Mouse (Mus musculus) midbrain, embryonic 16.5 days (tissue): Measurements from ENCODE around the gene Gm20388. TPM values are rescaled to one million over a fixed set of nuclear protein-coding genes. Genes with fewer than 3 reads are reported as not detected.

Experiments
- ATAC-seq: fragments of 200-750 bp; cut with Nextera tagmentation; 2 replicates; pipeline ENCODE4 v1.8.0; 2017; ENCODE audit warnings: moderate TSS enrichment
- H3K27ac ChIP-seq: fragments of 300-500 bp; sonication (generic); 2 replicates; pipeline ENCODE4 v1.5.1; 2014; ENCODE audit warnings: mild to moderate bottlenecking, low read length, mixed read lengths
- H3K27me3 ChIP-seq: fragments of 300-500 bp; sonication (generic); 2 replicates; pipeline ENCODE4 v1.6.1; 2014; ENCODE audit warnings: low read depth, low read length, mixed read lengths; ENCODE audit not compliant: control insufficient read depth, insufficient read depth
- H3K36me3 ChIP-seq: fragments of 300-500 bp; sonication (generic); 2 replicates; pipeline ENCODE4 v1.6.1; 2014; ENCODE audit warnings: mild to moderate bottlenecking, low read length, moderate library complexity, mixed read lengths; ENCODE audit not compliant: control insufficient read depth, insufficient read depth
- H3K4me1 ChIP-seq: fragments of 300-500 bp; sonication (generic); 2 replicates; pipeline ENCODE4 v1.6.1; 2014; ENCODE audit warnings: mild to moderate bottlenecking, low read length, mixed read lengths; ENCODE audit not compliant: control insufficient read depth, insufficient read depth
- H3K4me2 ChIP-seq: fragments of 300-500 bp; sonication (generic); 2 replicates; pipeline ENCODE4 v1.6.1; 2014; ENCODE audit warnings: mild to moderate bottlenecking, low read length, mixed read lengths
- H3K4me3 ChIP-seq: fragments of 300-500 bp; sonication (generic); 2 replicates; pipeline ENCODE4 v1.5.1; 2014; ENCODE audit warnings: low read depth, mild to moderate bottlenecking, low read length, moderate library complexity, mixed read lengths
- H3K9ac ChIP-seq: fragments of 300-500 bp; sonication (generic); 2 replicates; pipeline ENCODE4 v1.6.1; 2014; ENCODE audit warnings: low read depth, low read length, mixed read lengths
- H3K9me3 ChIP-seq: fragments of 300-500 bp; sonication (generic); replicated peaks from 2 replicates; pipeline ENCODE4 v1.6.1; 2014; ENCODE audit warnings: mild to moderate bottlenecking, low read length, mixed read lengths; ENCODE audit not compliant: control insufficient read depth, poor library complexity, severe bottlenecking
- WGBS: fragments of 180-500 bp; shearing (Covaris S2); extraction: QIAGEN DNeasy Blood & Tissue Kit; methylation state at CpG from one replicate; pipeline ENCODE4 v1.1.7; 2014; 5-methylcytosine and 5-hydroxymethylcytosine counted together
- polyA plus RNA-seq: library from polyadenylated mRNA; unstranded; fragments of >200 nt; fragmentation: Nextera tagmentation; extraction: Ambion mirVana; gene quantifications from 2 replicates; pipeline ENCODE4 v1.2.1, GENCODE M21; 2015

Gm20388 gene
- polyA plus RNA-seq, 1 experiment from 2014 or later = 7.5 TPM

GRCm38 (mm10) chr8:120968308-120968707 lies 1057.7 kb downstream of the Gm20388 start:
- peaks cover 11% of the 10 kb centered on the region; the same call in 1 of the 2 replicates for H3K4me1 ChIP-seq
- H3K27me3 ChIP-seq = peaks cover 17% of the 10 kb centered on the region
- no peak overlapping the region for H3K9ac ChIP-seq
- H3K9me3 ChIP-seq = no peaks in the 10 kb centered on the region
- no peaks in the 10 kb centered on the region for H3K36me3 ChIP-seq
- no peak overlapping the region for H3K4me3 ChIP-seq
- no peak overlapping the region for H3K27ac ChIP-seq
- no peak overlapping the region for H3K4me2 ChIP-seq
- ATAC-seq = no peak
- 51% methylated on average over 6 of the region's 6 CpGs for WGBS

DNA sequence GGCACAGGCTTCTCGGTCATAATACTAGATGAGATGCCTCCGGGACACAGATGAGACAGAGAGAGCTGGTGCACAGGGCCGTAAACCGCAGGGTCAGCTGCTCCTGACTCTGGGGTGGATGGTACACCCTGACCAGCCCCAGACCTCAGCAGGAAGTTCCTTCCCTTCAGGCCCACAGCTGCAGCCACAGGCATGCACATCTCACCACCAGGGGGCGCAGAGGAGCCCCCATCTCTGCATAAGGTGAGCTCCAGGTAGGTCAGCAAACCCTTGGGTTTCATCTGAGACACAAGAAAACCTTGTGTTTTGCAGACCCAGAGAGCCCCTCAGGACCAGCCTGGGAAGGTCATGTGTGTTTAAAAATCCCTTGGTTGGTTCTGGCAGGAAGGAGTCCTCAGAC lies 1059.7 kb downstream of the Gm20388 start:
- 32% methylated on average over 5 of the region's 5 CpGs for WGBS
- H3K9ac ChIP-seq = no peak overlapping the region
- H3K4me1 ChIP-seq = peaks cover 11% of the 10 kb centered on the region; the same call in 1 of the 2 replicates
- ATAC-seq = no peak
- no peak overlapping the region for H3K27ac ChIP-seq
- H3K4me2 ChIP-seq = no peak overlapping the region
- H3K4me3 ChIP-seq = no peak overlapping the region
- H3K27me3 ChIP-seq = peaks cover 24% of the 10 kb centered on the region
- no peaks in the 10 kb centered on the region for H3K9me3 ChIP-seq
- H3K36me3 ChIP-seq = no peaks in the 10 kb centered on the region

DNA sequence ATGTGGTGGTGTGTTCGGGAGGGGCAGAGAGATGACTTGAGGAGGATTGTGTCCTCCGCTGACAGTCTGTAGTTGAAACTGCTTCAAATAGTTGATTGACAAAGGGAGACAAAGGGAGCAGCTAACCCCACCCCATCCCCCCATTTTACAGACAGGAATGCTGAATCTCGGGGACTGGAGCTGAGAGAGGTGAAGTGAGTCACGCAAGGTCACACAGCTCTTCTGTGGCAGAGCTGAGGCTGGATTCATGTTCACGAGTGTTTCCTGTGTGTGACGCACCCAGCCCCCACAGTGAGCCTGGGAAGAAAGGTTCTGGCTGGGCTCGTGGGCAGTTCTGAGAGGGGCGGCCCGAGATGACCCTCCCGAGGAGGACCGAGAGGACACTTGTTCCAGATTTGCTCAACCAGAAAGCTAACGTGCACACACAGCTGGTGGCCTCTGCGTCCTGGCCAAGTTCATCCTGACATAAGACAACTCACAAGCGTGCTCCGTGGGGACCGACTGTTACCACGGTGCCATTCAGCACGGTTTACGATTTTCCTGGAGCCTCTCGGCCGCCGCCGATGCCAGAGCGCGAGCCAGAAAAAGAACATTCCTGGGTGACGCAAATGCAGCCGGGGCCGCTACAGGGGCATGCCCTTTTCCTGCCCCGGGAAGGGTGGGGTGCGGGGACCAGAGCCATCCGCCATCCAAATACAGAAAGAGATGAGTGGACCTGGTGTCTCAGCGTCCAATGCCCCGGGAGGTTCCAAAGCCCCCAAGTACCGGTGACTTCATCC lies 1061.2 kb downstream of the Gm20388 start:
- Histone ChIP-seq H3K27me3 (peaks cover 24% of the 10 kb centered on the region), H3K36me3 (no peaks in the 10 kb centered on the region), H3K4me2 (peak overlapping the region; percentile 81), H3K9me3 (no peaks in the 10 kb centered on the region), H3K4me1 (peaks cover 11% of the 10 kb centered on the region; the same call in 1 of the 2 replicates), H3K27ac (no peak overlapping the region), H3K9ac (peak overlapping the region; percentile 57), H3K4me3 (peak overlapping the region; percentile 39)
- peak; percentile 36; the same call in 1 of the 2 replicates for ATAC-seq
- WGBS = 23% methylated on average over 34 of the region's 34 CpGs

DNA sequence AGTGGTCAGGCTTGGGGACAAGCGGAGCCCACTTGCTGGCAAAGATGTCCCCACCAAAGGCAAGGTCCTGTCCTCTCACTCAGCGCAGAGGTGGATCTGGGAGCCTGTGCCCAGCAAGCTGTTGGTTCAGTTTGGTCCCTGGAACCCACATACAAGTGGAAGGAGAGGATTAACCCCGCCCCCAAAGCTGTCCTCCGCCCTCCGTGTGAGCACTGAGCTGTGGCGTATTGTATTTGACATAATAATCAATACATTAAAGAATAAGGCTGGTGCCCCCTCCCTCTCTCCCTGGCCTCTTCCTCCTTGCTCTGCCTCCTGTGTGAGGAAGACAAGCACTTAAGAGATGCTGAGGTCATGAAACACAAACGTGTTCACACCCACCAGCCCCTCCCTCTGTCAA lies 1062.4 kb downstream of the Gm20388 start:
- no peak for ATAC-seq
- no peak overlapping the region for H3K27ac ChIP-seq
- peaks cover 24% of the 10 kb centered on the region for H3K27me3 ChIP-seq
- H3K4me1 ChIP-seq = peaks cover 11% of the 10 kb centered on the region; the same call in 1 of the 2 replicates
- no peaks in the 10 kb centered on the region for H3K36me3 ChIP-seq
- H3K4me3 ChIP-seq = no peak overlapping the region
- no peak overlapping the region for H3K4me2 ChIP-seq
- no peak overlapping the region for H3K9ac ChIP-seq
- WGBS = 9% methylated on average over 7 of the region's 7 CpGs
- H3K9me3 ChIP-seq = no peaks in the 10 kb centered on the region

DNA sequence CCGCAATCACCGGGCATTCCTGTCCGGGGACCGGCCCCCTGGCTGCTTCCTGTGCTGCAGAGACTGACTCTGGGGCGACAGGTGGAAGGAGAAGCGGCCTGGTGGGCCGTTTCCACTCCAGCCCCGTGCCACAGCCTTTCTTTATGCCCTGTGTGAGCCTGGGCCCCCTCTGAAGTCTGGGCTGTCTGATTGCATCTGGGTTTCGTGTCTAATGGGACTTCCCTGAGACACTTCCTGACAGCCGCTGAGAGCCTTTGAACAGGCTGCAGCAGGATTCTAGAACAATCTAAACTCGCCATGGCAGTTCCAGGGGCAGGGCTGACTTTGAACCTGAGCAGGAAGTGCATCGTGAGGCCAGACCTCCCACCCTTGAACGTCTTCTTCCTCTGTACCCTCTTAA lies 1066.5 kb downstream of the Gm20388 start:
- Histone ChIP-seq H3K9ac (no peak overlapping the region), H3K9me3 (no peaks in the 10 kb centered on the region), H3K27ac (no peak overlapping the region), H3K4me2 (no peak overlapping the region), H3K27me3 (peaks cover 10% of the 10 kb centered on the region; the same call in 1 of the 2 replicates), H3K36me3 (no peaks in the 10 kb centered on the region), H3K4me3 (no peak overlapping the region), H3K4me1 (peaks cover 7% of the 10 kb centered on the region; the same call in 1 of the 2 replicates)
- 75% methylated on average over 13 of the region's 13 CpGs for WGBS
- no peak for ATAC-seq

- Histone ChIP-seq H3K9ac (no peak overlapping the region), H3K4me1 (no peaks in the 10 kb centered on the region), H3K36me3 (no peaks in the 10 kb centered on the region), H3K27me3 (no peaks in the 10 kb centered on the region; the same call in 1 of the 2 replicates), H3K27ac (no peak overlapping the region), H3K4me3 (no peak overlapping the region), H3K4me2 (no peak overlapping the region), H3K9me3 (no peaks in the 10 kb centered on the region)
- no peak for ATAC-seq
- 75% methylated on average over 9 of the region's 9 CpGs for WGBS
These were observed 1068.6 kb downstream of the Gm20388 start for GRCm38 (mm10) chr8:120979210-120979609.

DNA sequence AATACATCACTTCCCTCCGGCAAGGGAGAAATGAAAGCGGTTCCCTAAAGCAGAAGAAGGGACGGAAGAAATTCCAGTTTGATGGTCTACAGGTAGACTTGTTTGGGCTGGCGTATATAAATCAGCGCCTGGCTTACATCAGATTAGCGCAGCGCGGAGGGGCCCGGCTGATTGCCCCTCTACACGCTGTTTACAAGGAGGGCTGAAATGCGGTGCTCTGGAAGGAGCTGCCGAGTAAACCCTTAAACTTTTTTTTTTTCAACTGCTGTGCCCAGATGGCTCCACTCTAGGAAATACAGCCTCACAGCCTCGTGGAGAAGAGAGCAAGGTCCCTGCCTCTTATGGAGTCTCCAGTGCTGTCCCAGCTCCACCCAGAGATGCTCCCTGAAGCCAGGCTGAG lies 1070.3 kb downstream of the Gm20388 start:
- WGBS = 55% methylated on average over 13 of the region's 13 CpGs
- Histone ChIP-seq H3K27me3 (no peaks in the 10 kb centered on the region; the same call in 1 of the 2 replicates), H3K36me3 (no peaks in the 10 kb centered on the region), H3K9me3 (no peaks in the 10 kb centered on the region), H3K4me1 (no peaks in the 10 kb centered on the region), H3K4me3 (no peak overlapping the region), H3K27ac (no peak overlapping the region), H3K4me2 (no peak overlapping the region), H3K9ac (no peak overlapping the region)
- no peak for ATAC-seq

DNA sequence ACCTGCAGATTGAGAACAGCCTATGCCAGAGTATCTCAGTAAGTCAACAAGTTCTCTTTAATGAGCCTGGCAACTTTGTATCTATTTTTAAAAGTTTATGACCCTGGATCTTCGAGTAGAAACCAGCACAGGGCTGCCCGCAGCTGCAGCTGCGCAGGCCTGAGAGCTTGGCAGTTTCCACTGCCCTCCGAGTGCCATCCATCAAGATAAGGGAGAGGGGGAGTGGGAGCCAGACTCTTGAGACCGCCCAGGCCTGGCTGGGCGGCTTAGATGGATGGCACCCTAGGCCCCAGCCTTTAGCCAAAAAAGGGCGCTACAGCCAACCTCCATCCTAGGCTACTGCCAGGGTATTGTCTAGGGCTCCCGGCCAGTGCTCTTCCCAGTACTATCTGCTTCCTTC lies 1074.2 kb downstream of the Gm20388 start:
- Histone ChIP-seq H3K4me2 (no peak overlapping the region), H3K36me3 (no peaks in the 10 kb centered on the region), H3K27ac (no peak overlapping the region), H3K27me3 (no peaks in the 10 kb centered on the region; the same call in 1 of the 2 replicates), H3K4me1 (no peaks in the 10 kb centered on the region), H3K9ac (no peak overlapping the region), H3K4me3 (no peak overlapping the region), H3K9me3 (no peaks in the 10 kb centered on the region)
- 86% methylated on average over 8 of the region's 8 CpGs for WGBS
- ATAC-seq = no peak

DNA sequence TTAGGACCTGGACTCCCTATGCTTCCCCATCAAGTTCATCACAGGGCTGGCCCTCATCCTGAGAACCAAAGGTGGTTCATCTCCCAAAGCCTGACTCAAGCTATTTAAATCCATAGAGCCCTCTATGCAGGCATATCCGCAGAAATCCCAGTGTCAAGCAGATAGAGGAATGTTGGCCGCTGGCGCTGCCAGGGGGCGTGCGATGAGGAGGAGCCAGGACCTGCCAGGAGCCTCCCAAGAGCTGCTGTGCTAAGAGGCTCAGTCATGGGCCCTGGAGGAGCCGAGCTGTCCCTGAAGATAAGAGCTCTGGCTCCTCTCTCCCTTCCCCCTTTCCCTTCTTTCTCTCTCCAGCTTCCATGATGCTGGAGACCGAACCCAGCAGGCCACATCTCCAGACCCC lies 1075.4 kb downstream of the Gm20388 start:
- H3K27me3 ChIP-seq = no peaks in the 10 kb centered on the region; the same call in 1 of the 2 replicates
- ATAC-seq = no peak
- no peaks in the 10 kb centered on the region for H3K9me3 ChIP-seq
- WGBS = 78% methylated on average over 7 of the region's 7 CpGs
- no peak overlapping the region for H3K4me2 ChIP-seq
- no peak overlapping the region for H3K4me3 ChIP-seq
- H3K27ac ChIP-seq = no peak overlapping the region
- H3K9ac ChIP-seq = no peak overlapping the region
- H3K4me1 ChIP-seq = no peaks in the 10 kb centered on the region
- H3K36me3 ChIP-seq = no peaks in the 10 kb centered on the region
